Mouse (Mus musculus): ENCODE measurements around the gene Dagla.
A peak's percentile ranks its signal among the peaks of the same experiment; 100 is the strongest.

Gene Dagla

GRCm38 (mm10) chr19:10205051-10205450 is 99.6 kb downstream of the Dagla start:
- ATAC-seq (ENCODE audit: insufficient number of reproducible peaks, low FRiP score, low TSS enrichment) = no peak

- no peak for ATAC-seq (ENCODE audit: insufficient number of reproducible peaks, low FRiP score, low TSS enrichment)
Observed at GRCm38 (mm10) chr19:10204616-10205001, 100.1 kb downstream of the Dagla start.

- peak; percentile 90 for ATAC-seq (ENCODE audit: insufficient number of reproducible peaks, low FRiP score, low TSS enrichment)
Observed at GRCm38 (mm10) chr19:10203848-10204615, 100.6 kb downstream of the Dagla start, which contains the start of the genes Tmem258 and Fen1. Tmem258 (plus strand) TSS chr19:10204014. Fen1 (minus strand) TSS chr19:10204169.

GRCm38 (mm10) chr19:10203146-10203847 is 101.4 kb downstream of the Dagla start:
- no peak for ATAC-seq (ENCODE audit: insufficient number of reproducible peaks, low FRiP score, low TSS enrichment)

DNA sequence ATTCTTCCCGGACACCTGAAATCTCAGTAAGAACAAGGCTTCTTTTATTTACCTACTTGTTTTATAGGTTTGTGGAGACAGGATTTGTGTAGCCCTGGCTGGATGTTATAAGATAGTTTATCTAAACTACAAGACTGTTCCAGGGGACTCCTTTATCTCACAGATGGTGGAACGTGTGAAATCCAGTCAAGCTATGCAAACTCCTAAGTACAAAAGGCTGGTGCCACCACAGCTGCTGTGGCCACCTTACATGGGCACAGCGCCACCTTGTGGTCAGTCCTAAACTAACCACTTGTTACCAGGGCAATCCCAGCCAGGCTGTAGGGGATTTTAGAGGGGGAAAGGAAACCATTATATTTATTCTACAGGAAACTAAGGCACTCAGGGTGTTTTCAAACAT is 106.0 kb downstream of the Dagla start:
- no peak for ATAC-seq (ENCODE audit: insufficient number of reproducible peaks, low FRiP score, low TSS enrichment)

DNA sequence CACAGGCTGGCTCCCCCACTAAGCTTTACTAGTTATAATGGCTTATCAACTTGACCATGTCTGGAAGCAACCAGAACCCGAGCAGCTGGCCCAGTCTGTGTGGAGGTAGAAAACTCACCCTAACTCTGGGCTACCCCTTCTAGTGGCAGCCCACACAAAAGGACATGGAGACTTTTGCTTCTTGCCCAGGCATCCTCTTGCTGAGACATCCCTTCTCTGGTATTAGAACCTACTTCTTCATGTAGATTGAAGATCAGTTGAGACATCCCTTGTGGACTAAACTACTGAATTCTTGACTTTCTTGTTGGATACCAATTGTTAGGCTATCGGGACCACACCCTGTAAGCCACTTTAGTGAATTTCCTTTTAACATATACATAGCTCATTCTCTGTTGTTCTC is 106.4 kb downstream of the Dagla start:
- ATAC-seq (ENCODE audit: insufficient number of reproducible peaks, low FRiP score, low TSS enrichment) = no peak

GRCm38 (mm10) chr19:10197130-10197529 is 107.5 kb downstream of the Dagla start:
- no peak for ATAC-seq (ENCODE audit: insufficient number of reproducible peaks, low FRiP score, low TSS enrichment)
